Mouse (Mus musculus) thymus, adult 18-20 months (tissue): Measurements from ENCODE around the gene Ttll11.

Experiments used
- DNase-seq, 2 experiments: peaks; one replicate each; pipeline ENCODE4 v3.0.0; 2022; ENCODE audit warnings: mixed read lengths in 2 of 2

Ttll11 gene

DNA sequence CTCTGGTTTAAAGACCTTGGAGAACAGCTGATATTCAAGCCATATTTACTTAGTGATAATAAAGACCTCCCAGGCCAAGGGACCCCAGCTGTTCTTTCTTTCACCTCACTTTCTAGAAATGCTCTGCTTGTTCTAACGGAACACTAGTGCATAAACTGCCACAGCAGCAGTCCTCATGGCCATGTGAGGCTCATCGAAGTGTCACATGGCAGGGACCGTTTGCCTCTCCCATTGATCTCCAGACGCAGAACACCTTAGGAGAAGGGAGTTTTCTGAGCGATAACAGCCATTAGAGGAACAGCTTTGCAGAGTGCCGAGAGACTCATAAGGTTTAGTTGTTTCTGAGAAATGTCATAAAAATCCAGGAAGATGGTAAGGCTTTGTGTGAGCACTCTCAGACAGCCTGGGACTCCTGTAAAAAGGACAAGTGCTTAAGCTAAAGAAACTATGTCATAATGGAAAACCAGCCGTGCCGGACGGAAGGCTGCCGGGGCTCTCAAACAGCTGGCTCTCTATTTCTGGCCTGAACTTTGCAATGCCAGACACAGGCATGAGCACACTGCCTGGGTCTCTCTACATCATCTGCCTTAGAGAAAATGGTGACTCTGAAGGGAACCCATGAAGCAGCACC, 13.7 kb downstream of the Ttll11 start:
- no peak for DNase-seq

DNA sequence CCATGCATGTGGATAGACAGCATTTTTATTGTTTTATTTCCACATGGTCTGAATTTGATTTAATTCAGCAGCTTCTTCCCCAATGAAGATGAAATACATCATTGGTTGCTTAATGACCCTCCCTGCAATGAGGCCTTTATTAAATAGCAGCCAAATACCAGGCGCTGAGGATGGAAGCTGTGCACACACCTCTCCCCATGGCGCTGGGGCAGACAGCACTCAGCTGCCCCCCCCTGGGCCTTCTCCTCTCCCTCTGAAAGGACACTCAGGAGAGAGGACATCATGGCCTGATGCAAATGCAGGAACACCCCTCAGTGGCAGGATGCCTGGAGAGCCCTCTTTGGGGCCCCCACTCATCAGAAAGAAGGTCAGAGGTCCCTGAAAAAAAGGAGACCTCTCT, 16.4 kb downstream of the Ttll11 start:
- DNase-seq, result no peak

DNA sequence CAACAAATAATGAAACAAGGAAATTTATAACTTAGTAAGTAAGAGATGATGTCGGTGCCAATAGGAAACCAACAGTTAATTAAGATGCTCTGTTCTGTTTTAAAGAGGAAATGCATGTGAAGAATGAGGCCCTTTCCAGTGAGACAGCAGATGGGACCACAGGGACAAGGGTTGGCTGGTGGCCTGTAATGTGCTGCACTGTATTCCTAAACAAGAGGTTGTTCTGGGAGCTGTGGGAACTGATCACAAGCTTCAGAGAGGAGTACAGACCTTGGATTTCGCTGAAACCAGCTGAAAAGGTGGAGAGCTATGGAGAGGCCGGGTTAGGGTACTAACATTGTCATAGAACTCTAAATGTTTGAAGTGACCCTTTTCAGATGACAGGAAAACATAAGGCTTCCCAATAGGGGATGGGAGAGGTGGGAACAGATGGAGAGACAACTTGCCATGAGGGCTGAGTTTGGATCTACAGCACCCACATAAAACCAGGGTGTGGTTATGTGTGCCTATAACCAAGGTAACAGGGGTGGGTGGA, 18.1 kb downstream of the Ttll11 start:
- no peak for DNase-seq

DNA sequence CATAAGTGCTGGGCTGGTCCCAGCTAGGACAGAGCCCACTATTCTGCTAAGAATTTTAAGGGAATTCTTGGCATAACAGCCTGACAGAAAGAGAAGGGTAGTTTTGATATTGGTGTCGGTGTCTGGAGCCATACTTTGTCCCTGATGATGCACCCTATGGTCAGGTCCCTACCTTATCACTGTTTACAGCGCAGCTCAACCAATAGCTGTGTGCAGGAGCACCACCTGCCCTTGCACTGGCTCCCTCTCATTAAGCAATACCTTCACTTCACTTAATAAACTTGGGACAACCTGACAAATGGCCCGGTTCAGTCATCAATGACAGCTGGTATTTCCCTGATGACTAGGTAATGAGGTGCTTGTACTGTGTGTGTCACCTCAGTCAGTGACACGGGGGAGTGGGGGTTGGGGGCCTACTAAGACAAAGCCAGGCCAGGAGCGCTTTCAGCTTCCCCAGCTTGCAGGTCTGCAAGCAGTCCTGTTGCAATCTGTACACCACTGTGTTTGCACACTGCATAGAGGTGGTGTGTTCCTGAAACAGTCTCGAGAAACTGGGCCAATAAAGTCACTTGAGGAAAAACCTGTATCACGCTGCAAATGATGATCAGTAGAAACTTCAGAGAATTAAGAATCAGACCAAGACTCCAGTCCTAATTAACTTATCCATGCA, 22.1 kb downstream of the Ttll11 start:
- DNase-seq, result no peak

DNA sequence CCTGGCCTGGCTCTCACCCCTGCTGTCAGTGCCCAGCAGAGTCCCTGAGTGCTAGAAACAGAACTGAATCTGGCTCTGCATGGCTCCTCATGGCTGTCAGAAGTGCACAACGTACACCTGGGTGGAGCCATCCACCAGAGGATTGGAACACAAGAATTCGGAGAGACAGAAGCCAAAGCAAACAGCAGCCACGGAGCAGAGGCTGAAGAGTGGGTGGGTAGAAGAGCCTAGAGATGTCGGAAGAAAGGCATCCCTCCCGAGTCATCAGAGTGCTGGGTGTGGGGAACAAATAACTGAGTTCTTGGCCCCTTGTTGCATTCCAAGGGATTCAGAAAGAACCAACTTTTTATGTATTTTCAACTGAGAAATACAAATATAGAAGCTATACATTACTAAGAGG, 24.5 kb downstream of the Ttll11 start:
- no peak for DNase-seq

DNA sequence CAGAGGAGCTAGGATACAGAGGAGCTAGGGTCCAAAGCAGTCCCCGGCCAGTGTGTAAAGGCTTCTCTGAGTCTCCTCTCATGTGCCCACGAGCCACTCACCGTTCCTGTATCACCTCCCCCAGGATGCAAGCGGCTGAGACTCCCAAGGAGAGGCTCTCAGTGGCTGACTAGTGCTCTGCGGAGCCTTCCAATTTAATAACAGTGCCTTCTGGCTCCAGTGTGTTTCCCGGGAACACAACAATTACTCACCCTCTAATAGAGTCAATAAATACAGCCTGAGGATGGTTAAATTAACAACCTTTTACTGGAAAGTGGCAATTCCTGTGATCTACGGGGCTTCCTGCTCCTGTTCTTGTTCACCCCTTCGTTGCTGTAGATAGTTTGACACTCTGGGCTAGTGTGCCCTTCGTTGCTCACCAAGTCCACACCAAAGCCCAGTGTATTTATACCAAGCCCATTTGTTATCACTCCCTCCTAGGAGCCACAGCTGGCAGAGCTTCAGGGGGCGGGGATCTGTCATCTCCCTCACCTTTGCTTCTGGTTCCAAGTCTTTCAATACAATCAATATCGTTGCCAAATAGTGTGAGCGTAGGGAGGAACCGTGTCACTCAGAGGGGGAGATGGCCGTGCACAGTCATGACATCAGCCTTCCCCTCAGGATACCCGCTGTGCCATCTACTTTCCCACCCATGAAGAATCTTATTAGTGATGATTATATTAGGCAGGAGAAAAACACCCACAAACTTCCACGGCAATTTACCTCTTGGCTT, 27.3 kb downstream of the Ttll11 start:
- DNase-seq, result no peak

DNA sequence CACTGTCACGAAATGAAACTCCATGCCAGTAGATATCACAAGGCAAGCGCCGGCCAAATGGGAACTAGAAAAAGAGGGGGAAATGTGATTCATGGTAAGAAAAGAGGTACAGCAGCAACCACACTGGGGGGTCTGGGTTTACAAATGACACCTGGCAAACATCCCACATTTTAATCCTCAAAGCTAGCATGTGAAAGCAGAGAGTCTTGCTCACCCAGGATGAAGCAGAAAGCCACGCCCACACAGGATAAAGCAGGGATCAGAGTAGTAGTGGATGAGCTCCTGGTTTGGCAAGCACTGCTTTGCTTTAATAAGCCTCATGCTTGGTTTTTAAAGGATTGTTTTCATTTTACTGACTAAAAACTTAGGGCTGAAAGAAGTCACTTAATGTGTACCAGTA, 34.8 kb downstream of the Ttll11 start:
- no peak for DNase-seq

DNA sequence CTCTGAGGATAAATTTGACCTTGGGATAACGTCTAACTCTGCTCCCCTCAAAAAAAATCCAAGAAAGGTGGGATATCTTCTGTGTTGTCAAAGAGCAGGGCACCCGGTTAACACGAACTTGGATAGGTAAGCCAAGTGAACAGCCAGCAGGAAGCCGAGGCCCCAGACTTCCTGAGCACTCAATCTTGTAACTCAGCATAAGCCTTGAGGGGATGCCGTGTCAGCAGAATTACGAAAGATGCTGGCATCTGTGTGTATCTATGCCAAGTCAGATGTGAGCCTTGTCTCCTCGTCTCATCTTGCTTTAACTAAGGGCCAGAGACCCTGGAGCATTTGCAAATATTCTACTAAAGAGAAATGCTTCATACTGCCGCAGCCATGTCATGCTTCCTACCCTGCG, 36.8 kb downstream of the Ttll11 start:
- no peak for DNase-seq

DNA sequence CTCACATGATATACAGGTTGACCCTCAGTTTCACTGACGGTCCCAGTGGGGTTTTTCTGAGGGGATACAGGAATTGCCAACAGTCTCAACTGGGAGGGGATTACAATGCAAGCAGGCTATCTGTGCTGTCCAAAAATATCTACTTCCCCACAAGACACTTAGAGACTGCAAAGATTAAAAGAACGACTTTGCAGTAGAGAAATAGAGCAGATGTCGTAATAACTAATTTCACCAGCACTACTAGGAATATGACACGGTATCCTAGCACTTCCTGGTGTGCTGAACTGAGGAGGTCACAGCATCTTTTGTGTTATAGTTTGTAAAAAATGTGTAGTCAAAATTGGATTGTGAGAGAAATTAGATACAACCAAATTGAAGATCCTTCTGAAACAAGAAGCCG, 44.7 kb downstream of the Ttll11 start:
- DNase-seq, result no peak

DNA sequence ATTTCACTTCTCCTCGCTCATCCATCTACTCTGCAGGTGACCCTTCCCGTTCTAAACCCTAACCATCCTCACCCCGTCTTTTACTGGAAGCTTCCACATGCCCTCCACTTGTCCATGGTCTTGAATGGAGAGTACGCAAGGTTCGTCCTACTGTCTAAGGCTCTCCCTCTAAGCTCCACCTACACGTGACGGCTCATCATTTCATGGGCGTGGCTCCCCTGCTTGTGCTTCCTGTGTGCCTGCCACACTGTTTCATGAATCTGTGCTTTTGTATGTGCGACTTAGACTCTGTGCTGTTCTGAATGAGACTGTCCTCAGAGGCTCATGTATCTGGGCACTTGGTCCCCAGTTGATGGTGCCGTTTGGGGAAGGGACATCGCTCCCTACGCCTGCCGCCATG, 46.6 kb downstream of the Ttll11 start:
- no peak for DNase-seq

DNA sequence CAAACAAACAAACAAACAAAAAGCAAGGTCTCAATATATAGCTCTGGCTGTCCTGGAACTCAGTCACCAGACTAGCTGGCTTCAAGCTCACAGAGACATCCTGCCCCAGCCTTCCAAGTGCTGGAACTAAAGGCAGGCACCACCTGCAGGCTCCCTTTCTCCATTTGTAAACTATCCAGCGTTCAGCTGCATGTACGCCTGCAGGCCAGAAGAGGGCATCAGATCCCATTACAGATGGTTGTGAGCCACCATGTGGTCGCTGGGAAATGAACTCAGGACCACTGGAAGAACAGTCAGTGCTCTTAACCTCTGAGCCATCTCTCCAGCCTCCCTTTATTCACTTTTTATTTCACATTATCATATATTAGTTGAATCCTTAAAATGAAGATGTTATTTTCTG, 48.1 kb downstream of the Ttll11 start:
- DNase-seq, result no peak

DNA sequence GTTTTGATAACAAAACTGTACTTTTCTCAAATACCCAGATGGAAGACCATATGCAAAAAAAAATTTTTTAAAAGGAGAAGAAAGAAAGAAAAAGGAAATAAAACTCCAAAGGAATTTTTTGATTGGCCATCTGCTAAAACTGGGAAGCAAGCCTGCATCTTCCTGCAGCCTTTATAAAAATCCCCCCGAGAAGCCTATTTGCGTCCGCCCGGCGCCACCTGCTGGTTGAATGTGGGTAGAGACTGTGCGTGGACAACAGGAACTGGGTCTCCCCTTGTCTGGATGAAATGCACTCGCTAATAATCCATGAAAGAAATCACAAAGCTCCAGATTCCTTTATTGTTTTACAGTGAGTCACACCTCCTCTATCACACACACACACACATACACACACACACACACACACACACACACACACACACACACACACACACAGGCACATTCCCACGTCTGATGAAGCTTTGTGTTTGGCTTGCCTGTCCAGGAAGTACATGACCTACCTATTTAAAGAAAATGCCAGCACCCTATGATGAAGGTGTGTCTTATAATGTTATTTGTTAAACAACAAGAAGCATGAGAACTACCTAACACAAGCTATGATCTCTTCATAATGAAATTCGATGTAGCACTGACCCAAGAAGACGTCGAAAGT, 49.1 kb downstream of the Ttll11 start:
- DNase-seq, result peak; percentile 13 to 26

DNA sequence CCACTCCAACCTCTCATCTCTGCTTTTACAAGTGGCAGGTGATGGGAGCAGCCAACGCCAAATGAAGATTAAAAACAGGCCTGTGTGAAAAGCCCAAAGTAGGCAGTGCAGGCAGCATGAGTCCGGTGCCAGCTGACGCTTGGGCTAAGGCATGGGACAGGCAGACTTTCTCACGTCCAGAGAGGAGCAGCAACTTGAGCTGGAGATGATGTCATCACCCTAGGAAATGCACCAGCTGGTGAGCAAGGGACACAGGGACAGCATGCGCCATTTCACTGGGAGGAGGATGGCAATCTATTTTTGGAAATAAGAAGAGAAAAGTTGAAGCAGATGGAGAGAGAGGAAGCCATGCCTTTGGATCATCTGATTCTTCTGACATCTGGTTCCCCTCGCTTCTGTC, 51.6 kb downstream of the Ttll11 start:
- DNase-seq, result no peak

DNA sequence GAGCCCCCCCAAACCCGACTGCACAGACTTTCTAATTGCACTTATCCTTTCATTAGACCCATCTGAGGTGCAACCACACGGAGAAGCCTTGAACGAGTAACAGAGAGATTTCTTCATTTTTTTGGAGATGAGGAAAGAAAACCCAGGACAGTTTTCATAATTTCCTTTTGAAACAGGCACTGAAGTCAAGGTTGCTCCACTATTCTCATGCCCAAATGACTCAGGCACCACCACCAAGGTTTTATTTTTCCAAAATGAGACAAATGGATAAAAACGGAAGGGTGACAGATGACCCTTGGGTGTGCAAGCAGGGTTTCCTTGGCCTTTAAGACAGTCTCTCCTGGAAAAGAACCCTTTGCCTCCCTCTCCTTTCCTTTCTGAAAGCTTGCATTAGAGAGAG, 54.8 kb downstream of the Ttll11 start:
- DNase-seq, result no peak

DNA sequence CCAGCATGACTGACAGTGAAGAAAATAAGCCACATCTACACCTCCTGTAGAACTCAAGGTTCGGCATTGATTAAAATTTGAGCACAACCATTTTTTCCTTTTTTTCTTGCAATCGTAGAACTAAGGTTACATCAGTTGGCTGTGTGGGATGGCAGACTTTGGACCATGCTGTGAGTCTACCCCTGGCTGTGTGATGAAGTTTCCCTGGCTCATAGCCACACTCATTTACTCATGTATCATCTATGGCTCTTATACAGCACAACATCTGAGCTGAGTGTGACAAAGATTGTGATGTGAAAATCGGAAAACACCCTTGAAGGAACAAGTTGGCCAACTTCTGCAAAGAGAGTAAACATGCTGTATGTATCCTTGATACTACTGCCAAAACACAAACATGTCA, 56.8 kb downstream of the Ttll11 start:
- DNase-seq, result no peak

DNA sequence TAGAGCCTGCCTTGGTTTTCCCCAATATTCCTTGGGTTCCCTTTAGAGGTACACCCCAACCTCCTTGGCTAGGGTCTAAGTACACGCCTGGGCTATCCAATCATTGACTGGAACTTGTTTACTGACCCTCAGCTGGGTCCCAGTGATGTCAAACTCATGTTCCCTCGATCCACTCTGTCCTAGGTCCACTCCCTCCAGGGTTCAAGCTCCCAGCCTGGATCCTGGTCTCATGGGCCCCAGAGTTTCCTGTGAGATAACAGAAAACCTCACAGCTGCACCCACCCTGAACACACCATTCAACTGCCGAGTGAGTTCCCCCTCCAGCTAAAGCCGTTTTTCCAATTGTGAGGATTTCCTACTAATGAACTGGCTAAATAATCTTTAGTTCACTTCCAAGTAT, 67.6 kb downstream of the Ttll11 start:
- DNase-seq, result no peak

DNA sequence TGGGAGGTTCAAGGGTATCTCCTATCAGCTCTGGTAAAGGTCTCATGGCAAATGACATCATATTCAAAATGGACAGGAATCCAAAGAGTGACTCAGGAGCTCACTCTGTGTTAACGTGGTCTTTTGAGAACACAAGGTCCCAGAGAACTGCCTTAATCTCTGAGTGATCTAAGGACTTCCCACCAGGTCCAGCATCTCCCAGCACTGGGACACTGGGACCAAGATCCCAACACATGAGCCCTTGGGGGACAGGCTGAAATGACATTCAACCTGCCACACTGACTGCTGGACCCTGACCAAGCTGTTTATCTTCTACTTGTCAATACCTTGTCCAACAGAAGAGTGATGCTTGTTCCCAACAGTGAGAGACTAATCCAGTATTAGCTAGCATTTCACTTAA, 68.0 kb downstream of the Ttll11 start:
- no peak for DNase-seq

DNA sequence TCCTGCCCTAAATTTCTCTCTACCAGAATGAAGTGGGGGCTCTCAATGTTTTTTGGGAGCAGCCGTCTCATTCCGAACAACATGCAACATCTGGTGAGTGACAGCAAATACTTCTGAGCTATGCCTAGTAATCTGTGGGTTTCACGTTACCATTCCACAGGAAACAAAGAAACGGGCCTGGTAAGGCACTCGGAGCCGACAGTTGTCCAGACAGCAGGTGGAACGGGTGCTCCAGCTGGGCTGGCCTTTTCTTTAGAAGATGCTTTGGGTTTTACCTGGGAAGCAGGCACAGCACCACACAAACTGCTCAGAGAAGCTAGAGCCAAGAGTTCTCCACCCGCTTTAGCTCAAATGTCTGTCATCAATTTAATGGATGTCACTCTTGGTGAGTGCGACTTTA, 69.0 kb downstream of the Ttll11 start:
- DNase-seq, result no peak

DNA sequence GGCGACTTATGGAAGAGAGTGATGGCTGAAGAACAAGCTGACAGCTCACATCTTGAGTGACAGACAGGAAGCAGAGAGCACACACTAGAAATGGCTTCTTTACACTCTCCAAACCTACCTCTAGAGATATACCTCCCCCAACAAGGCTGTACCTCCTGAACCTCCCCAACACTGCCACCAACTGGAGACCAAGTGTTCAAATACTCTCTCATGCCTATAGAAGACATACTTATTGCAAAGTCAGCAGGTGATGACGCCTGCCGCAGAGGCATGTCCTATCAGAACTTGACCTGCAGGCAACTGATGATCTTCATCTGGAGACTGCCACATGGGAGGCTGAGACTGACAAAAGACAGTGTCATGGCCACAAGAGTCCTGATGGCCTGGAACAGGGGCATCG, 70.4 kb downstream of the Ttll11 start:
- DNase-seq, result no peak

DNA sequence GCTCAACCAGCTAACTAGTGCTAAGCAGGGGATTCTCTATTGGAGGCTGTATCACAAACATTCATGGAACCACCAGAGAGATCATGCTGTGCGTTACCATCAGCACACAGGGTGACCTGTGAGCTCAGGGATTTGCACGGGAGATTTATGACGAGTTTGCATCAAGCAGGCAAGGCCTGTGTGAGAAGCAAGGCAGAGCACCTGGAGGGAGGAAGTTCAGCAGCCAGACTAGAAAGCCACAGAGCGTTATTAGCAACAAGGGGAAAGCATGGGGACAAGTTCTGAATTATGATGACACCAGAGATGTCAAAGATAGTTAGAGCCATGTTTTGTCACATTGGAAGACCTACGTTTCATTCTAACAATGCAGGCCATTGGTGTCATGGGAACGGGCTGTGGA, 72.1 kb downstream of the Ttll11 start:
- no peak for DNase-seq

DNA sequence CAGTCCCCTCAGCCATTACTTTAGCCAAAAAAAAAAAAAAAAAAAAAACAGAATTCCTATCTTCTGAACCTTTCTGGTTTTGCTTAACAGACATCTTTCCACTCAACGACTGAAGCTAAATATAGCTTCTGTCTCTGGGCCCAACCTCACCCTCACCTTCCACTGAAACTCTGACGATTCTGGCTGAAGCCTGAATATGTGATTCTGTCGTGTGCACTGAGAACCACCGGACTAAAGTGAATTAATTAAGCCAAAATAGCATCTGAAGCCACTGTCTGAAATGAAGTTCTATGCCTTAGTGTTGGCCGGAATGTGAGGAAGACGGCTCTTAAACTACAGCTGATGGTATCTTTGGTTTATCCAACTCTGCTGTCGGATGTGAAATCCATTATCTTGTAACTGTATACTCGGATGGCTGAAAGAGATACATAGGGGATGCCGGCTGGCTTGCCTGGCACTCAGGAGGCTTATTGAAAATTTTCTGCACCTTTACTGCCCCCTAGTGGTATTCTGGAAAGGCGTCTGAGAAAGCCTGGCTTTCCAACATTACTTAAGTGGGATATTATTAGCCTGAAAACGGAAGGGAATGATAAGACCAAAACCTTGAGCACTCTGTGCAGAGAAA, 73.4 kb downstream of the Ttll11 start:
- peak in 1 of 2 experiments; percentile 14 for DNase-seq

DNA sequence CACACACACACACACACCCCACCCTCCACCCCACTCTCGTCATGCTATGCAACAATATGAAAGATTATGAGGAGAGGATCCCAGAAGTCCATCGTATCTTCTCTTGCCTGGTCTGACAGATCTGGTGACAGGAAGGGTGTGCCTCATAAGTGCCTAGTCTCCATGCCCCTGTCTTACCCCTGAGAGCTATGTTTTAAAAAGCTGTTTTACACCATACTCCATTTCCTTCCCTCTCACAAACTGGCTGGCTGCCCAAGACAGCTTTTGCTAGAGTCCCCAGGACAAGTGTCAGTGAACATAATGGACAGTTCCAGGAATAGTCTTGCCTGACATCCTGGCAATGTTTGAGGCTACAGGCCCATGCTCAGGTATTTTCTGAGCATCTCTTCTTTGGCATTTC, 78.9 kb downstream of the Ttll11 start:
- no peak for DNase-seq

DNA sequence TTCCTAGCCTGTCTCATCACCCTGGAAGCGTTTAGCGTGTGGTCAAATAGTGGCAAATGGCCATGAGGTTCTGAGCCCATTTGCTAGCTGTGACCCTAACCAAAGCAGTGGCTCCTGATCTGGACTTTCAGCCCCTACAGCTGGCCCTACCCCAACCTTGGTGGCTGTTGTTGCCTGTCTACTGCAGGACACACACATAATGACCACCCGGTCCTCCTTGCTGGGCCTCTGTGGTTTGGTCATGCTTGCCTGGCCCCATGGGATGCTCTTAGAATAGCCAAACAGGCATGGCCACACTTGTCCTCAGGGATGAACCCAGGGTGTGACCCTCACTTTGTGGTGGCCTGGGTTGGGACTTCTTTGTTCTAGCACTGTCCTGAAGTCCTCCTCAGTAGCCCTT, 80.0 kb downstream of the Ttll11 start:
- DNase-seq, result no peak
